Mouse (Mus musculus) ovary, postnatal 36 days (tissue): ENCODE measurements around the gene Ccdc91.

ENCODE experiments used
- DNase-seq: peaks from one replicate; pipeline ENCODE4 v3.0.0; 2022; ENCODE audit warnings: low spot score, mixed read lengths

The Ccdc91 gene

GRCm38 (mm10) chr6:147573137-147573536 is 97.5 kb downstream of the Ccdc91 start:
- no peak for DNase-seq

- DNase-seq = no peak
Observed at GRCm38 (mm10) chr6:147574454-147575182, 99.0 kb downstream of the Ccdc91 start.

- DNase-seq = no peak
Observed at GRCm38 (mm10) chr6:147575183-147575784, 99.7 kb downstream of the Ccdc91 start.

- no peak for DNase-seq
Observed at GRCm38 (mm10) chr6:147587675-147588074, 112.0 kb downstream of the Ccdc91 start.

GRCm38 (mm10) chr6:147606666-147607065 is 131.0 kb downstream of the Ccdc91 start:
- DNase-seq = no peak

GRCm38 (mm10) chr6:147607613-147608012 is 132.0 kb downstream of the Ccdc91 start:
- DNase-seq = no peak

- no peak for DNase-seq
Observed at GRCm38 (mm10) chr6:147615306-147615705, 139.7 kb downstream of the Ccdc91 start.

GRCm38 (mm10) chr6:147623142-147623541 is 147.5 kb downstream of the Ccdc91 start:
- no peak for DNase-seq

- no peak for DNase-seq
Observed at GRCm38 (mm10) chr6:147636464-147636863, 160.8 kb downstream of the Ccdc91 start.

- DNase-seq = no peak
Observed at GRCm38 (mm10) chr6:147643875-147644274, 168.2 kb downstream of the Ccdc91 start.

- DNase-seq = no peak
Observed at GRCm38 (mm10) chr6:147644391-147644790, 168.8 kb downstream of the Ccdc91 start.

- no peak for DNase-seq
Observed at GRCm38 (mm10) chr6:147646401-147646968, 170.9 kb downstream of the Ccdc91 start.

GRCm38 (mm10) chr6:147658025-147658424 is 182.4 kb downstream of the Ccdc91 start:
- DNase-seq = no peak

- no peak for DNase-seq
Observed at GRCm38 (mm10) chr6:147660718-147661117, 185.1 kb downstream of the Ccdc91 start.

- DNase-seq = no peak
Observed at GRCm38 (mm10) chr6:147661841-147662240, 186.2 kb downstream of the Ccdc91 start.

- DNase-seq = no peak
Observed at GRCm38 (mm10) chr6:147662610-147663009, 187.0 kb downstream of the Ccdc91 start.

- peak; percentile 40 for DNase-seq
Observed at GRCm38 (mm10) chr6:147664339-147664738, 188.7 kb downstream of the Ccdc91 start.

- no peak for DNase-seq
Observed at GRCm38 (mm10) chr6:147671366-147671765, 195.7 kb downstream of the Ccdc91 start.

GRCm38 (mm10) chr6:147672481-147672880 is 196.9 kb downstream of the Ccdc91 start:
- no peak for DNase-seq

- DNase-seq = no peak
Observed at GRCm38 (mm10) chr6:147675022-147675733, 199.6 kb downstream of the Ccdc91 start.

GRCm38 (mm10) chr6:147676214-147676613 is 200.6 kb downstream of the Ccdc91 start:
- DNase-seq = no peak
